Mouse (Mus musculus) spleen, adult 2 months (tissue): ENCODE measurements around the gene Emilin2. TPM values are rescaled to one million over a fixed set of nuclear protein-coding genes. Genes with fewer than 3 reads are reported as not detected.

Experiments
- DNase-seq, 2 experiments: peaks; one replicate each; pipeline versions ENCODE4 v3.0.0 to v3.0.0-alpha.2; 2012 to 2021; ENCODE audit warnings: low spot score in 2 of 2, low read depth in 1 of 2
- H3K27ac ChIP-seq: fragments of 200-500 bp; 2 replicates; pipeline ENCODE4 v1.5.1; 2012; ENCODE audit warnings: low read length, inconsistent platforms; ENCODE audit not compliant: insufficient read depth
- H3K27me3 ChIP-seq: fragments of 200-500 bp; 2 replicates; pipeline ENCODE4 v1.6.1; 2012; ENCODE audit warnings: mild to moderate bottlenecking, moderate library complexity, low read length, inconsistent platforms; ENCODE audit not compliant: control insufficient read depth, insufficient read depth
- H3K36me3 ChIP-seq: fragments of 200-500 bp; 2 replicates; pipeline ENCODE4 v1.6.1; 2012; ENCODE audit warnings: mild to moderate bottlenecking, low read length, inconsistent platforms; ENCODE audit not compliant: control insufficient read depth, insufficient read depth
- H3K4me1 ChIP-seq: fragments of 200-500 bp; 2 replicates; pipeline ENCODE4 v1.6.1; 2011; ENCODE audit warnings: inconsistent platforms; ENCODE audit not compliant: control insufficient read depth, insufficient read depth, insufficient read length
- H3K4me3 ChIP-seq: fragments of 200-500 bp; 2 replicates; pipeline ENCODE4 v1.5.1; 2011; ENCODE audit warnings: mild to moderate bottlenecking, inconsistent platforms; ENCODE audit not compliant: insufficient read depth, insufficient read length; ENCODE audit errors: extremely low read depth
- CTCF ChIP-seq: fragments of 200-500 bp; IDR thresholded peaks from 2 replicates; pipeline ENCODE4 v1.5.1; 2011; ENCODE audit warnings: mild to moderate bottlenecking, inconsistent platforms; ENCODE audit not compliant: insufficient read depth, insufficient read length, insufficient replicate concordance; ENCODE audit errors: extremely low read depth
- POLR2A ChIP-seq: fragments of 200-500 bp; IDR thresholded peaks from 2 replicates; pipeline ENCODE4 v1.6.1; 2011; ENCODE audit warnings: low read depth, low read length, inconsistent platforms
- WGBS: fragments of 180-500 bp; shearing (Covaris S2); methylation state at CpG from one replicate; pipeline ENCODE4 v1.1.7; 2018; 5-methylcytosine and 5-hydroxymethylcytosine counted together
- polyA plus RNA-seq: library from polyadenylated mRNA; depleted of rRNA; stranded (reverse); fragments of >200 nt; gene quantifications from 2 replicates; pipeline ENCODE4 v1.2.3, GENCODE M21; 2012

Emilin2 gene
- polyA plus RNA-seq, 1 experiment = 20.0 TPM

DNA sequence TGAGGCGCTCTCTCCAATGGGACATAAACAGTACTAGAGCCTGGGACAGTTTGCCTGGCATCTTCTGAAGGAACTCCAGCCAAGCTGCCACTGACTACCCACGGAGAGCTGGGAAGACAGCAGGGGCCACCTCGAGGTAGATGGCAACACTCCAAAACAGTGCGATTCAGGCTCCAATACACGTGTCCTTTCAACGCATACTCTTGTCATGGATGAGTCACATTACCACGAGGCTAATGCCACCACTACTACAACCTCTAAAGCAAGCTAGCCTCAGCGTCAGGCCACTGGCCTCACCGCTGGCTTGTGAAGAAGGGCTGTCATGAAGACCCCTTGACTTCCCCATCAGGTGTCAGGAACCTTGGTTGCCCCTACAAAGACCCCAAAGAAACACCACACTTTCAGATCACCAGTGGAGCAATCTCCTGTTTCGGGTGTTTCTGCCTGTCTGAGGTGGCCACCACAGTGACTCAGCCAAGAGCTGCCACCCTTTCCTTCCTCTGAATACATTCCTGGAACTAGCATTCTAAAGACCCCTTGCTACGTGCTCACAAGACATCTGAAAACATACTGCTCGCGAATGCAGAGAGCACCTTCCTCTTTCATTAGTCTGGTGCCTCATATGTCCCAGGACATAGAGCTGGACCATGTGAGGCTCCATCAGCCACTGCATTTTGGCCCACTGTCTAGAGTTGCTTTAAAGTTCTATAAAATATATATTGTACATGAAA is 54.8 kb downstream of the Emilin2 start:
- no peaks in the 10 kb centered on the region for H3K4me1 ChIP-seq
- 33% methylated on average over 13 of the region's 13 CpGs for WGBS
- H3K27ac ChIP-seq = no peak overlapping the region

DNA sequence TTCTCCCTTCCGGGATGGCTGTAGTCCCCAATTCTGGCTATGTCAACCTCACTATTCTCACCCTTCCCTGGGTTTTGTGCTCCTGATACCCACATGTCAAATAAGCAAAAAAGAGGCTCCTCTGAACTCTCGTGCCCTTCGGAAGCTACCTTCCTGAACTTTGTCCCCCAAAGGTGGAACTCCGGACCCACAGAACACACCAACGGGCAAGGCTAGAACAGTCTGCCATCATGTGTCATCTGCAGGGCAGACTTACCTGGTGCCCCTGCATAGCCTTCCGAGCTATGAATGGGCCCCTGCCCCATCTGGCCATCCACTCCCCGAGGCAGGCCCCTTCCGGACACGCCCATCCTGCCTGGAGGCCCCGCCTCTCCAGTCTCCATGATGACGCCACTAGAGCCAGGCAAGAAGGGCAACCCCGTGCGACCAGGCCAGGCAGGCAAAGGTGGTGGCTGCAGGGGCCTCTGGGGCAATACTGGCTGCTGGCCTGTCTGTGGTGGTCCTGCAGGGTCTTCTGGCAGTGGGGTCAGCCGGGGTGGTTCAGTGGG is 55.6 kb downstream of the Emilin2 start:
- no peak overlapping the region for H3K27ac ChIP-seq
- no peaks in the 10 kb centered on the region for H3K4me1 ChIP-seq
- H3K27me3 ChIP-seq = no peaks in the 10 kb centered on the region
- H3K36me3 ChIP-seq = no peaks in the 10 kb centered on the region
- no peak for DNase-seq
- TF ChIP-seq POLR2A (no peak), CTCF (no peak)
- H3K4me3 ChIP-seq = no peak overlapping the region
- WGBS = 88% methylated on average over 14 of the region's 14 CpGs

More for the DNA sequence above, 54.8 kb downstream of the Emilin2 start:
- Histone ChIP-seq H3K36me3 (no peaks in the 10 kb centered on the region), H3K4me3 (no peak overlapping the region), H3K27me3 (no peaks in the 10 kb centered on the region)
- no peak for DNase-seq
- TF ChIP-seq CTCF = no peak

DNA sequence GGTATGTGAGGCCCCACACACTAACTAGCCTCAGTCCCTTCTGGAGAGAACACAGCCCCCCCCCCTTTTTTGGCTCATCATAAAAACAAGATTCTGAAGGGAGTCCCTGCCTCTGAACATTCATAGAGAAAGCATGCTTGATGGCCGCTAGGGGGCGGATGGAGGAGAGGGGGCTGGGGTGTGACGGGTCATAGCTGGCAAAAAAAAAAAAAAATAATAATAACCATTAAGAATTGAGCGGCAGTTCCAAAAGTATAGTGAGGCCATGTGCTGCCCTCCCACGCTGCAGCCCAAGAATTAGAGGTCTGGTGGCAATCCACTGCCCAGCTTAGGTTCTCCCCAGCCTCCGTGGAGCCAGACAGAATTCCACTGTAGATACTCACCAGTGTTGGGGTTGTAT is 57.0 kb downstream of the Emilin2 start:
- TF ChIP-seq POLR2A = no peak
- peak; percentile 60; the same call in 1 of the 2 replicates for TF ChIP-seq CTCF
- WGBS = 55% methylated on average over 6 of the region's 6 CpGs
- Histone ChIP-seq H3K27me3 (no peaks in the 10 kb centered on the region), H3K27ac (no peak overlapping the region), H3K4me1 (no peaks in the 10 kb centered on the region), H3K4me3 (no peak overlapping the region), H3K36me3 (no peaks in the 10 kb centered on the region)
- peak in 1 of 2 experiments; percentile 37 for DNase-seq

DNA sequence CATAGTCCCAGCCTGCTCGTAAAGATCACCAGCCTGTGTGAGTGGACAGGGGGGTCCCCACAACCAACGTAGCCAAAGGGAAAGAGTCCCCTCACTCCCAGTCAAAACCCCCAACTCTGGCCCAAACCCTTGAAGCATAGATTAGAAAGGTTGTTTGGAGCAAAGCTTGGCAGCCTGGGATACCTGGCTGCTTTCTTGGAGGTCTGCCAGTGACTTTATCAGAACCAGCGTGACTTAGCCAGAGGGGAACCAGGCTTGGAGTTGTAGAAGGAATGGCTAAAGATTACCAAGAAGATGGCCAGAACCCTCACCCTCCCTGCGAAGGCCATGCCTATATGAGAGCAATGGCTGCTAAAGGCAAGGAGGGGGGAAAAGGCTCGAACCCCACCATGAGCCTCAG is 57.7 kb downstream of the Emilin2 start:
- no peaks in the 10 kb centered on the region for H3K36me3 ChIP-seq
- H3K27me3 ChIP-seq = no peaks in the 10 kb centered on the region
- no peak for DNase-seq
- WGBS = 87% methylated on average over 5 of the region's 5 CpGs
- no peaks in the 10 kb centered on the region for H3K4me1 ChIP-seq
- H3K4me3 ChIP-seq = no peak overlapping the region
- H3K27ac ChIP-seq = no peak overlapping the region
- TF ChIP-seq CTCF (no peak), POLR2A (no peak)

DNA sequence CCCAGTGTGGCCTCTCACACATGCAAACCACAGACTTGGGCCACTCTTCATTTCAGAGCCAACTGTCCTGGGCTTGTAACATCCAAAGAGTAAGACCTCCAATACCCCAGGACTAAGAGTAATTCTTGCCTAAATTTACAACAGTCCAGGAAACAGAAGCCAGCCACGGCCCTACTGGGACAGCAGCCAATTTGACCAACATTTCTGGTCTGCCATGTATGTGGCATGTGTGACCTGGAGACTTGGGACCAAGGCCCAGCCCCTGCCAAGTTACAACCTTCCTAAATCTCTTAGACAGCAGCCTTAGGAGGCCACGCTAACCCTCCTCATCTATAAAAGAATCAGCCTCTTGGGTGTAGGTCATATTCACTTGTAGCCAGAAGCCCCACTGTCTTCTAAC is 58.4 kb downstream of the Emilin2 start:
- peaks cover 5% of the 10 kb centered on the region; the same call in 1 of the 2 replicates for H3K36me3 ChIP-seq

DNA sequence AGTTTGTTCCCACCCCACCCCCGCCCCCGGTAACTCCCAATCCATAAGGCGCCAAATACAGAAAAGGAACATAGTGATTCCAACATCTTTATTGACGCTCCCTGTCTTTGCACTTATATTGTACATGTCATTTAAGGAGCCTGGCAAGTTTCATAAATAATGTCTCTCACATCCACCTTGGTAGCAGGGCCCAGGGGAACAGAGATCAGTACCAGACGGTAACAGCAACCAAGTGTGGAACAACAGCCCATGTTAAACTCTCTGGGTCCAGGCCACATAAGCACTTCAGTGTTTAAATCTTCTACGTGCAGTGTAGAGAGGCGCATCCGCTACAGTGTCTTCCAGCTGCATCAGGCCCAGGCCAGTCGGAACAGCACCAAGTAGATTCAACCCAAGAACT is 59.7 kb downstream of the Emilin2 start:
- H3K4me3 ChIP-seq = no peak overlapping the region
- H3K27me3 ChIP-seq = no peaks in the 10 kb centered on the region
- no peak for DNase-seq
- no peak overlapping the region for H3K27ac ChIP-seq
- no peaks in the 10 kb centered on the region for H3K4me1 ChIP-seq
- H3K36me3 ChIP-seq = peaks cover 14% of the 10 kb centered on the region
- TF ChIP-seq CTCF (no peak), POLR2A (no peak)
- WGBS = 94% methylated on average over 9 of the region's 9 CpGs

More for the DNA sequence above, 58.4 kb downstream of the Emilin2 start:
- Histone ChIP-seq H3K27me3 (no peaks in the 10 kb centered on the region), H3K4me1 (no peaks in the 10 kb centered on the region), H3K4me3 (no peak overlapping the region), H3K27ac (no peak overlapping the region)
- no peak for DNase-seq
- WGBS = 59% methylated on average over 2 of the region's 2 CpGs
- TF ChIP-seq CTCF (no peak), POLR2A (no peak)

DNA sequence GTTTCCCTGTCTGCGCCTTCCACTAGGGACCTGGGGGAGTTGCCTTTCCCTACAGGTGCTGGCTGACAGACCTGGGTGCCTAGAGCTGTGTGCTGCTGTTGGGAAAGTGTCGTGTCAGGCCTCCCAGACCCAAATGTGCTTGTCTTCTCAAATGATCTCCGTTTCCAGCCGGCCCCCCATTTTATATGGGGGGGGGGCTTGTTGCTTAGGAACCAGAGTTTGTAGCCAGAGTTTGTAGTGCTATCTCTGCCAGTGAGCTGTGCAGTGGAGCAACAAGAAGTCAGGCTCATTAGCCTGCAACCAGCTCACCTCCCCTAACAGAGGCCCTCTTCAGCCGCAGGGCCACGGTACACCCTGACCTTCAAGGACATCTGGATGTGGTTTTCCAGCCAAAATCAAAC is 60.2 kb downstream of the Emilin2 start:
- Histone ChIP-seq H3K27me3 (no peaks in the 10 kb centered on the region), H3K4me1 (no peaks in the 10 kb centered on the region), H3K36me3 (peaks cover 19% of the 10 kb centered on the region), H3K4me3 (no peak overlapping the region), H3K27ac (no peak overlapping the region)
- no peak for DNase-seq
- WGBS = 84% methylated on average over 6 of the region's 6 CpGs
- TF ChIP-seq CTCF (no peak), POLR2A (no peak)
